Mouse (Mus musculus): ENCODE measurements around the gene Igf1. TPM values are rescaled to one million over a fixed set of nuclear protein-coding genes. Genes with fewer than 3 reads are reported as not detected.

Igf1 gene
- polyA plus RNA-seq, 1 experiment from 2014 or later = 30.5 TPM

DNA sequence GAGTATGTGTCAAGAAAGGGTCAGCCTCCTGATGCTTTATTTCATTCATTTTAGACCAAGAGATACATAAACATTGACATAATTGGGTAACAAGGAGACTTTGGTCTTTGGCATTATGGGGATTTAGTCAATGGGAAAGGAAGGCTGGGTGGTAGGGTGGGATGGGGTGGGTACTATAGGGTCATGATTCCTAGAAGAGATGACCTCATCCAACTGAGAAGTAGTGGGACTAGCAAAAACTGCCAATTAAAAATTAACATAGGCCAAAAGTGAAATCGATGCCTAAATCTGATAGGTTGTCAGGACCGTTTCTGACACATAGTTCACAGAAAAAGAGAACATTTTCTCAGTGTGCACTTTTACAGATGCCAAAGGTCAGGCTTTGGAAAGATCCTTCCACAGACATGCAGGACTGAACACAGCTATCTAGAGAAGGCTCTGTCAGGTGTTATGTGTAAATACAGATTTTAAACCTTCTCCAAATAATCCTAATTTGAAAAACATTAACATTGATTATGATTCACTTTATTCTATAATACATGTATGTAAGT, 48.8 kb downstream of the Igf1 start:
- Histone ChIP-seq H3K27me3 (ENCODE audit: insufficient read depth, low read length) (no peaks in the 10 kb centered on the region), H3K4me1 (ENCODE audit: insufficient read depth, low read length) (no peaks in the 10 kb centered on the region; the same call in 1 of the 2 replicates), H3K36me3 (ENCODE audit: insufficient read depth, low read length) (no peaks in the 10 kb centered on the region), H3K9ac (replicated peaks; ENCODE audit: low read length) (no peak overlapping the region), H3K9me3 (ENCODE audit: low read length) (no peaks in the 10 kb centered on the region), H3K27ac (ENCODE audit: low read length) (no peak overlapping the region), H3K4me3 (ENCODE audit: low read length) (no peak overlapping the region), H3K4me2 (replicated peaks; ENCODE audit: low read depth, low read length) (no peak overlapping the region)
- no peak for ATAC-seq (ENCODE audit: low FRiP score, low TSS enrichment)
- WGBS = 72% methylated on average over 2 of the region's 2 CpGs

DNA sequence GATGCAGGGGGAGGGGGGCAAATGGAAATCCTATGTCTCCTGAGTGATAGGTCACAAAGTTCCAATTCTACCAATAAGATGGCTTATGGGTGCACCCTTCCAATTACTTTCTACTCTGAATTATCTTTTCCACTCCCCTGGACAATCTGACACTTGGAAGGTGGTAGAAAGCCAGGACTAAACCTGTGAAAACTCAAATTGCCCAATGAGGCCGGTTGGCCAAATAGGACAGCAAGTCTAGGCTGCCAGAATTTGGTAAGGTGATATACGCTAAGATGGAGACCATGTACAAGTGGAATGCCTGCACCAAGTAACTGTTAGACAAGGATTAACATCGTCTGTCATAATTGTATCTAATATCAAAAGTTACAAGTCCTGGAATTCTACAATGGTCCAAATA, 55.8 kb downstream of the Igf1 start:
- no peak overlapping the region for H3K4me2 ChIP-seq (replicated peaks; ENCODE audit: low read depth, low read length)
- 85% methylated on average over 3 of the region's 3 CpGs for WGBS

DNA sequence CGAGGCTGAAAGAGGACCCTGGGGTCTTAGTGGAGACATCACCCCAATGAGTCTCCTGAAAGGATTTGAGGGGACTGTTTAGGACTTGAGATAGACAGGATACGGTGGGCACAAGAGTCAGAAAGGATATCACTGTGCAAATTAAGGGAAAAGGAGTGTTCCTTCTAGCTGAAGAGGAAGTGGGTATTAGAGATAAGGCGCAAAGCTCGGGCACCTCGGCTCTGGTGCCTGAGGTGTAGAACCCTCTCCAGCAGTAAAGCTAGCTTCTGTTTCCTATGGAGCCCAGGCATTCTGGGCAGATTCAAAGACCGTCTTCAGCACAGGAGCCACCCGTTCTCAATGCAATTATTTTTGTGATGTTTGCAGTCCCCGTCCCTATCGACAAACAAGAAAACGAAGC, 56.9 kb downstream of the Igf1 start:
- no peak for ATAC-seq (ENCODE audit: low FRiP score, low TSS enrichment)
- Histone ChIP-seq H3K4me3 (ENCODE audit: low read length) (no peak overlapping the region), H3K4me2 (replicated peaks; ENCODE audit: low read depth, low read length) (no peak overlapping the region), H3K9ac (replicated peaks; ENCODE audit: low read length) (no peak overlapping the region), H3K27ac (ENCODE audit: low read length) (no peak overlapping the region), H3K36me3 (ENCODE audit: insufficient read depth, low read length) (no peaks in the 10 kb centered on the region), H3K4me1 (ENCODE audit: insufficient read depth, low read length) (no peaks in the 10 kb centered on the region), H3K27me3 (ENCODE audit: insufficient read depth, low read length) (no peaks in the 10 kb centered on the region), H3K9me3 (ENCODE audit: low read length) (no peaks in the 10 kb centered on the region)
- 72% methylated on average over 10 of the region's 10 CpGs for WGBS

More for the DNA sequence above, 55.8 kb downstream of the Igf1 start:
- Histone ChIP-seq H3K9ac (replicated peaks; ENCODE audit: low read length) (no peak overlapping the region), H3K9me3 (ENCODE audit: low read length) (no peaks in the 10 kb centered on the region), H3K27me3 (ENCODE audit: insufficient read depth, low read length) (no peaks in the 10 kb centered on the region), H3K4me1 (ENCODE audit: insufficient read depth, low read length) (no peaks in the 10 kb centered on the region), H3K36me3 (ENCODE audit: insufficient read depth, low read length) (no peaks in the 10 kb centered on the region), H3K4me3 (ENCODE audit: low read length) (no peak overlapping the region), H3K27ac (ENCODE audit: low read length) (no peak overlapping the region)
- no peak for ATAC-seq (ENCODE audit: low FRiP score, low TSS enrichment)

DNA sequence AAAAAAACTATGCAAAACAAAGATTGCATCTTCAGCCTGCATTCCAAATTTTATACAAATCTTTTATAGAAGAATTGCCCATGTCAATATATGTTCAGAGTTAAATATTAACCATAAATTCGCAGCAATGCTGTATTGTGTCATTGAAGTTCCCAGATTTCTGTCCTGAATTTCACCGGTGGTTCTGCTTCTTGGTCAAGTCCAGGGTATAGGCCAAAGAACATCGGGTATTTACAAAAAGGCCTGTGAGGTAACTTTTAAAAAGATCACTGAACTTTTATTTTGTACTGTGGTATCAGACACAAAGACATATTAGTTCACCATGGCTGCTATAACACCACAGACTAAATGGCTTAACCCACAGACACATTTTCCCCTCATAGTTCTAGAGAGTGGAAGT, 57.7 kb downstream of the Igf1 start:
- H3K9ac ChIP-seq (replicated peaks; ENCODE audit: low read length) = no peak overlapping the region
- 77% methylated on average over 3 of the region's 3 CpGs for WGBS
- H3K27ac ChIP-seq (ENCODE audit: low read length) = no peak overlapping the region
- H3K4me3 ChIP-seq (ENCODE audit: low read length) = no peak overlapping the region
- no peak for ATAC-seq (ENCODE audit: low FRiP score, low TSS enrichment)
- no peaks in the 10 kb centered on the region for H3K9me3 ChIP-seq (ENCODE audit: low read length)
- no peaks in the 10 kb centered on the region for H3K36me3 ChIP-seq (ENCODE audit: insufficient read depth, low read length)
- no peak overlapping the region for H3K4me2 ChIP-seq (replicated peaks; ENCODE audit: low read depth, low read length)
- no peaks in the 10 kb centered on the region for H3K4me1 ChIP-seq (ENCODE audit: insufficient read depth, low read length)
- H3K27me3 ChIP-seq (ENCODE audit: insufficient read depth, low read length) = no peaks in the 10 kb centered on the region

DNA sequence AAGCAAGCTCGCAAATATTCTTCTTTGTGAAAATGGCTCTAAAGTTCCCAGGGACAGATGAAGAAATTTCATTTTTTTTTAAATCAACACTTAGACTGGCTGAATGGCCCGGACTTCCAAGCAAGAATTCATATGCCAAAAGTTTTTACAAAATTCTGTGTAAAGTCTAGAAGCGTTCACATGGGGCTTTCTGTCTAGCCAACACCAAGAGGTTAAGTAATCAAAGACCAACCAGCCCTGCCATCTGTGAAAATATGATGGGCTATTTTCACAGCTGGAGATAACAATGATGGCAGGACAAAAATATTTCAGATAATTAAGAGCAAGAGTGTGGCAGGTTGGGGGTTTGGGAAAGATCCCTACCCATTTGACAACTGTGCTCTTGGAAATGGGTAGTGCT, 64.2 kb downstream of the Igf1 start:
- 87% methylated on average over 3 of the region's 3 CpGs for WGBS
- H3K4me3 ChIP-seq (ENCODE audit: low read length) = no peak overlapping the region
- no peaks in the 10 kb centered on the region for H3K36me3 ChIP-seq (ENCODE audit: insufficient read depth, low read length)
- H3K4me2 ChIP-seq (replicated peaks; ENCODE audit: low read depth, low read length) = no peak overlapping the region
- no peaks in the 10 kb centered on the region for H3K27me3 ChIP-seq (ENCODE audit: insufficient read depth, low read length)
- no peak for ATAC-seq (ENCODE audit: low FRiP score, low TSS enrichment)
- no peak overlapping the region for H3K27ac ChIP-seq (ENCODE audit: low read length)
- H3K9me3 ChIP-seq (ENCODE audit: low read length) = no peaks in the 10 kb centered on the region
- H3K4me1 ChIP-seq (ENCODE audit: insufficient read depth, low read length) = peaks cover 10% of the 10 kb centered on the region; the same call in 1 of the 2 replicates
- no peak overlapping the region for H3K9ac ChIP-seq (replicated peaks; ENCODE audit: low read length)

DNA sequence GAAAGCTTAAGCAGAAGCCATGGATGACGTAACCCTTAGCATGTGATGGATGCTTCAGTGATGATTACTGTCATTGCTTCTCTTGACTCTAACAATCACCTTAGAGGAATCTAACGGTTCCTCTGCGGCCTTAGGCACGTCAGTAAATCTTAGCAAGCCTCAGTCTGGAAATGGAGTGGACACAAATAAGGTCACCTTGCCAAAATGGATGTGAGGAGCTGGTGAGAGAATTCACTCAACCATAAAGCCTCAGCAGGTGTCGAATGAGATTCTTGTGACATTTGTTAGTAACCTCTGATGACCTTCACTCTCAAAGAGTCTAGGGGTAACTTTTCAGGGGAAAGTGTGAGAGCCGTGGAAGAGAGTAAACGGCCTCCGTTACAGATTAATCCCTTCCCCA, 68.5 kb downstream of the Igf1 start:
- no peaks in the 10 kb centered on the region for H3K36me3 ChIP-seq (ENCODE audit: insufficient read depth, low read length)
- peaks cover 15% of the 10 kb centered on the region; the same call in 1 of the 2 replicates for H3K4me1 ChIP-seq (ENCODE audit: insufficient read depth, low read length)
- WGBS = 33% methylated on average over 8 of the region's 8 CpGs
- no peaks in the 10 kb centered on the region for H3K9me3 ChIP-seq (ENCODE audit: low read length)
- H3K4me2 ChIP-seq (replicated peaks; ENCODE audit: low read depth, low read length) = no peak overlapping the region
- H3K27ac ChIP-seq (ENCODE audit: low read length) = peak overlapping the region; percentile 45; the same call in 1 of the 2 replicates
- no peak for ATAC-seq (ENCODE audit: low FRiP score, low TSS enrichment)
- H3K9ac ChIP-seq (replicated peaks; ENCODE audit: low read length) = no peak overlapping the region
- H3K4me3 ChIP-seq (ENCODE audit: low read length) = no peak overlapping the region
- H3K27me3 ChIP-seq (ENCODE audit: insufficient read depth, low read length) = no peaks in the 10 kb centered on the region

DNA sequence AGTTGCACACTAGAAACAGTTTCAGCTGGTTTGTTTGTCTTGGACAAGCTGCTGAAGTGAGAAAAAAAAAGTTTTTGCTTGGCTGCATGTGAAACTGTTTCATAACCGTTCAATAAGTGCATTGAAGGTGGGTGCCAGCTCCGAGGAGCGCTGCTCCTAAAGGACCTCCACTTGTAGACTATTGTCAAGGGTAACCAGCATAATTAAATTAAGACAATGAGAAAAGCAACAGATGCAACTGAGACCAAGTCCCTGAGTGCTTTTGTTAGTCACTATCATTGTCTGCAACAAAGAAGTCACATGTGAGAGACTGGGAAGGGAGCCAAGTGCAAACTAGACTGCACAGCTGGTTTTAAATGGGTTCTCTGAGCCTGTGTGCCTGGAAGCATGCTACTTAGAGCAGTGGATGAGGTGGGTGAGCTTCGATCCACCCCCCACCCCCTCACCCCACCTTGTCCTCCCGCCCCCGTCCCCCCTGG, 69.1 kb downstream of the Igf1 start:
- WGBS = 27% methylated on average over 6 of the region's 6 CpGs
- no peak overlapping the region for H3K4me3 ChIP-seq (ENCODE audit: low read length)
- no peaks in the 10 kb centered on the region for H3K36me3 ChIP-seq (ENCODE audit: insufficient read depth, low read length)
- no peak overlapping the region for H3K9ac ChIP-seq (replicated peaks; ENCODE audit: low read length)
- H3K27me3 ChIP-seq (ENCODE audit: insufficient read depth, low read length) = no peaks in the 10 kb centered on the region
- 0 out of 2 replicates have a peak overlapping the region, but pooled peaks have one; percentile 0 for H3K4me2 ChIP-seq (replicated peaks; ENCODE audit: low read depth, low read length)
- peaks cover 15% of the 10 kb centered on the region; the same call in 1 of the 2 replicates for H3K4me1 ChIP-seq (ENCODE audit: insufficient read depth, low read length)
- H3K9me3 ChIP-seq (ENCODE audit: low read length) = no peaks in the 10 kb centered on the region
- peak; percentile 87 for ATAC-seq (ENCODE audit: low FRiP score, low TSS enrichment)
- peak overlapping the region; percentile 45 for H3K27ac ChIP-seq (ENCODE audit: low read length)

DNA sequence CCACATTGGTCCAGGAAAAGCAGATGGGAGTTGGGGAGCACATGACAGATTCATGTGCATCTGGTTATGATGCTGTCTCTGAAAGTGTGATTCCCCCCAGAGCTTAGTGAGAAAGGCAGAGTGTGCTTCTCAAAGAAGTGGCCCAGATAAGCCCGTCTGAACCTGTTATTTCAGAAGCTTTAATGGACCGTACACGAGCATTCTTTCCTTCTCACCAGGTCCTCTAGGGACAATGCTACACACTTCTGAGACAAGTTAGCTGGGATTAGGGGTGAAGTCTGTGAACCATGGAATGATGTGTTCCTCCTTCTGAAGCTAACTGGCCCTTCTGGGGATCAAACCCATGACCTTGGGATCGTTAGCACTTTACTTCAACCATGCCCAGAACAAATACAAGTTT, 90.1 kb downstream of the Igf1 start:
- Histone ChIP-seq H3K9ac (replicated peaks; ENCODE audit: low read length) (no peak overlapping the region), H3K27ac (ENCODE audit: low read length) (no peak overlapping the region), H3K9me3 (ENCODE audit: low read length) (no peaks in the 10 kb centered on the region), H3K4me1 (ENCODE audit: insufficient read depth, low read length) (no peaks in the 10 kb centered on the region), H3K4me3 (ENCODE audit: low read length) (no peak overlapping the region), H3K36me3 (ENCODE audit: insufficient read depth, low read length) (no peaks in the 10 kb centered on the region), H3K27me3 (ENCODE audit: insufficient read depth, low read length) (no peaks in the 10 kb centered on the region), H3K4me2 (replicated peaks; ENCODE audit: low read depth, low read length) (no peak overlapping the region)
- 61% methylated on average over 4 of the region's 4 CpGs for WGBS
- ATAC-seq (ENCODE audit: low FRiP score, low TSS enrichment) = no peak

DNA sequence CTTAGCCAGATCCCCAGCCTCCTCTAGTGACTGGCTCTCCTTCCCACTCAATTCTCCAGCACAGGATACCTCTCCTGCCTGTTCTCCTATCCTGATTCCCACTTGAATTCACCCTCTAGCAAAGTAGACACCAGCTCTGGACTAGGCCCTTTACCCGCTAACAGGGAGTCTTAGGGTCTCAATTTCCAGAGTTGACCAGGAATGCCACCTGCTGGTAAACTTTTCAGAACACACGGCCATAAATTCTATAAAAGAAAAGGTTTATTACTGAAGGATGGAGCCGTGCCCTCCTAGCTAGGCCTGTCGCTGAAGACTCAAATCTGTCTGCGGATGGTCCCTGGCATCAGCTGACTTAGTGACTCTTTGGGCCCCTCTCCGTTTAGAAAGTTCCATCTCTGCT, 113.5 kb downstream of the Igf1 start:
- H3K27ac ChIP-seq (ENCODE audit: low read length) = no peak overlapping the region
- WGBS = 39% methylated on average over 6 of the region's 6 CpGs
- no peaks in the 10 kb centered on the region for H3K4me1 ChIP-seq (ENCODE audit: insufficient read depth, low read length)
- H3K4me3 ChIP-seq (ENCODE audit: low read length) = no peak overlapping the region
- no peak for ATAC-seq (ENCODE audit: low FRiP score, low TSS enrichment)
- no peaks in the 10 kb centered on the region for H3K36me3 ChIP-seq (ENCODE audit: insufficient read depth, low read length)
- no peaks in the 10 kb centered on the region for H3K9me3 ChIP-seq (ENCODE audit: low read length)
- no peaks in the 10 kb centered on the region for H3K27me3 ChIP-seq (ENCODE audit: insufficient read depth, low read length)
- H3K4me2 ChIP-seq (replicated peaks; ENCODE audit: low read depth, low read length) = no peak overlapping the region
- H3K9ac ChIP-seq (replicated peaks; ENCODE audit: low read length) = no peak overlapping the region

DNA sequence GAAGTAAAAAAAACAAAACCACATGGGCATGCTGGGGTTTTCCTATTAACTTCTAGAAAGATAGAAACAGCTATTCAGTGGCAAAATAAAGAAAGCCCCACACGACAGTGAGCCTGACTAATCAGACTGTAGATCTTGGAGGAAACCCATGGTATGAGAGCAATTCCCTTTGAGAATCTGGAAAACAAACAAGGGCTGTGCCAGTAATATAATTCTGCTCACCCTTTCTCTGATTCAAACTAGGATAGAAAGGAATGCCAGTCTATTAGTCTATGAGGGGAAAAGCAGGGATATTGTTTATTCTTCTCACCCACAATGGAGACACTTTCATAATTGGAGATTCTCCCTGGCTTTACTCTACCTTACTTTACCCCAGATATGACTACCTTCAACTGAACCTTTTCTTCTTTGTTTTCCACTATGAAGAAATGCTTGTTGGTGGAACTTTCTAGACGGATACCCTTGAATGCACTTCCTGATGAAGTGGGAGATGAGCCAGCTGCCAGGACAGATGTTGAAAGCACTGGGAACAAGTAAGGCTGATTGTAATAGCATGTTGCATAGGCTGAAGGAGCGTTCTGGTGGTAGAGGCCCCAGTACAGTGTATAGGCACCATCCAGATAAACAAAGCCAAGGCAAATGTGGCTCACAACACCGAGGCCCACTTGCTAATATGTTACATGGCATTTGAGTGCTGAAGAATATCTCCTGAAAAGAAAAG, 116.0 kb downstream of the Igf1 start:
- H3K4me3 ChIP-seq (ENCODE audit: low read length) = no peak overlapping the region
- ATAC-seq (ENCODE audit: low FRiP score, low TSS enrichment) = no peak
- 51% methylated on average over 4 of the region's 4 CpGs for WGBS
- H3K9me3 ChIP-seq (ENCODE audit: low read length) = no peaks in the 10 kb centered on the region
- H3K4me2 ChIP-seq (replicated peaks; ENCODE audit: low read depth, low read length) = no peak overlapping the region
- H3K36me3 ChIP-seq (ENCODE audit: insufficient read depth, low read length) = no peaks in the 10 kb centered on the region
- H3K4me1 ChIP-seq (ENCODE audit: insufficient read depth, low read length) = no peaks in the 10 kb centered on the region
- no peaks in the 10 kb centered on the region for H3K27me3 ChIP-seq (ENCODE audit: insufficient read depth, low read length)
- no peak overlapping the region for H3K27ac ChIP-seq (ENCODE audit: low read length)
- H3K9ac ChIP-seq (replicated peaks; ENCODE audit: low read length) = no peak overlapping the region
